Mouse (Mus musculus) kidney, postnatal 0 days (tissue): ENCODE results near the gene Cdc7. TPM values are rescaled to one million over a fixed set of nuclear protein-coding genes. Genes with fewer than 3 reads are reported as not detected.

Experiments
- ATAC-seq: fragments of 200-750 bp; cut with Nextera tagmentation; replicated peaks from 2 replicates; pipeline ENCODE4 v1.8.0; 2017; ENCODE audit warnings: low read depth, moderate number of reproducible peaks, moderate TSS enrichment, moderate library complexity; ENCODE audit not compliant: low FRiP score
- DNase-seq: peaks from one replicate; pipeline ENCODE4 v3.0.0-alpha.2; 2016; ENCODE audit warnings: low spot score
- H3K27ac ChIP-seq: fragments of 300-500 bp; sonication (generic); 2 replicates; pipeline ENCODE4 v1.5.1; 2014; ENCODE audit warnings: mild to moderate bottlenecking
- H3K27me3 ChIP-seq: fragments of 300-500 bp; sonication (generic); 2 replicates; pipeline ENCODE4 v1.6.1; 2014; ENCODE audit warnings: low read length, mixed read lengths; ENCODE audit not compliant: insufficient read depth
- H3K36me3 ChIP-seq: fragments of 300-500 bp; sonication (generic); 2 replicates; pipeline ENCODE4 v1.6.1; 2014; ENCODE audit warnings: low read length, mixed read lengths; ENCODE audit not compliant: insufficient read depth
- H3K4me1 ChIP-seq: fragments of 300-500 bp; sonication (generic); replicated peaks from 2 replicates; pipeline ENCODE4 v1.6.1; 2014; ENCODE audit warnings: antibody characterized with exemption, low read length, mixed read lengths; ENCODE audit not compliant: insufficient read depth
- H3K4me2 ChIP-seq: fragments of 300-500 bp; sonication (generic); 2 replicates; pipeline ENCODE4 v1.6.1; 2014; ENCODE audit warnings: mild to moderate bottlenecking, low read length, moderate library complexity, mixed read lengths
- H3K4me3 ChIP-seq: fragments of 300-500 bp; sonication (generic); replicated peaks from 2 replicates; pipeline ENCODE4 v1.5.1; 2014; ENCODE audit warnings: low read depth, low read length
- H3K9ac ChIP-seq: fragments of 300-500 bp; sonication (generic); 2 replicates; pipeline ENCODE4 v1.6.1; 2014; ENCODE audit warnings: low read depth, low read length
- H3K9me3 ChIP-seq: fragments of 300-500 bp; sonication (generic); replicated peaks from 2 replicates; pipeline ENCODE4 v1.6.1; 2016; ENCODE audit warnings: low read length, inconsistent platforms, mixed read lengths
- CTCF ChIP-seq: IDR thresholded peaks from 2 replicates; pipeline ENCODE4 v1.5.1; 2016; ENCODE audit warnings: antibody characterized with exemption, low read depth, mild to moderate bottlenecking, moderate library complexity
- WGBS: fragments of 180-500 bp; shearing (Covaris S2); extraction: QIAGEN DNeasy Blood & Tissue Kit; methylation state at CpG from one replicate; pipeline ENCODE4 v1.1.7; 2014; 5-methylcytosine and 5-hydroxymethylcytosine counted together
- polyA plus RNA-seq: library from polyadenylated mRNA; unstranded; fragments of >200 nt; fragmentation: Nextera tagmentation; extraction: Ambion mirVana; gene quantifications from 2 replicates; pipeline ENCODE4 v1.2.1, GENCODE M21; 2015

Cdc7 gene
- polyA plus RNA-seq, 1 experiment from 2014 or later: 14.8 TPM

DNA sequence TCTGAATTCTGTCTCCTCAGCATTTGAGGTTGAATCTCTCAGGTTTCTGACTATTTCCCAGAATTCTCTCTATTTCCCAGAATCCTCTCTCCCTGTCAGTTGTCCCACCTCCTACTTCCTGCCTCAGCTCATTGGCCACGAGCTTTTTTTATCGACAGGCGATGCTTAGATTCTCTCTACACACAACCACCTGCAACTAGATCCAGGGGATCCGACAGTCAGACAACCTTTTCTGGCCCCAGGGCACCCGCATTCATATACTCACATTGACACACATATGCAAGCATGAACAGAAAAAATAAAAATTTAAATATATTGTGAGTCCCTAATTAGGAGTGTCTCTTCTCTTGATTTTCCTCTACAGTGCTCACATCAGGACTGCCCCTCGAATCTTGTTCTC lies 63.5 kb downstream of the Cdc7 start:
- H3K4me1 ChIP-seq: peaks cover 5% of the 10 kb centered on the region; the same call in 1 of the 2 replicates
- no peak for DNase-seq
- WGBS: 90% methylated on average over 6 of the region's 6 CpGs
- no peak overlapping the region for H3K27ac ChIP-seq
- TF ChIP-seq CTCF: no peak
- no peak overlapping the region for H3K4me3 ChIP-seq
- H3K36me3 ChIP-seq: no peaks in the 10 kb centered on the region
- H3K27me3 ChIP-seq: no peaks in the 10 kb centered on the region
- no peak overlapping the region for H3K4me2 ChIP-seq
- no peaks in the 10 kb centered on the region for H3K9me3 ChIP-seq
- ATAC-seq: no peak
- no peak overlapping the region for H3K9ac ChIP-seq

DNA sequence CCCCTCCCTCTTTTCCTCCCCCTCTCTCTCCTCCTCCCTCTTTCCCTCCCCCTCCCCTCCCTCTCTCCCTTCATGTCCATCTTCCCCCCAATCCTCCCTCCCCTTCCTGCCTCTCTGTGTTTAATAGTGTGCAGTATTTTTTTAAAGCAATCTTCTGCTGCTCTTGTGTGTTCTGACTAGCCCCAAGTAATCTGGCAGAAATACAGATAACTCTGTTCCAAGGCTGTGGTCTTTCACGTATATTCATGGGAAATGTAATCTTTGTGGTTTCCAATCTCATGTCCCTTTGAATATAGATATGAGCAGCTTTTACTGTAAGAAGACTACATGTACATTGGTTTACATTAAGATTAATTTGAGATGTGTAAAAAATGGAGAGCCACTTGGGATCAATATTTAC lies 64.4 kb downstream of the Cdc7 start:
- Histone ChIP-seq H3K4me3 (no peak overlapping the region), H3K27me3 (no peaks in the 10 kb centered on the region), H3K9ac (no peak overlapping the region), H3K27ac (no peak overlapping the region), H3K4me1 (peaks cover 5% of the 10 kb centered on the region; the same call in 1 of the 2 replicates), H3K9me3 (no peaks in the 10 kb centered on the region), H3K4me2 (no peak overlapping the region), H3K36me3 (no peaks in the 10 kb centered on the region)
- DNase-seq (no peak), ATAC-seq (no peak)
- TF ChIP-seq CTCF: no peak
- 28% methylated on average over 1 of the region's 1 CpGs for WGBS

DNA sequence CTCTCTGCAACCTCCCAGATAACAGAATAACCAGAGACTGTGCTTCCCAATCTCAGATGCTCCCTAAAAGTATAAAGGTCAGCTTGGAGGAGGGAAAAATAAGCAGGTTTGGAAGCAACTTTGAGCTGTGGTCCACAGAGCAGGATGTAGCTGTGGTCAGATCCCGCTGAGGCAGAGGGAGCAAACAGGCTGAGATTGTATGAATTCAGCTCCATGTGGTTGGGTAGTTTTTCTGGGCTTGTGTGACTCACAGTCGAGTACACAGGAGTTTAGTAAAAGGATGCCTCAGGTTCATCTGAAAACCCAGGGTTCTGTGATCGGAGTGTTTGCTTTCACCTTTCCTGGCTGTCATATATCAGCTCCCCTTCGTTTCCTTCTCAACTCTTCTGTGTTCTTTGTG lies 65.7 kb downstream of the Cdc7 start:
- H3K9me3 ChIP-seq: no peaks in the 10 kb centered on the region
- TF ChIP-seq CTCF: no peak
- no peaks in the 10 kb centered on the region for H3K27me3 ChIP-seq
- DNase-seq: no peak
- H3K27ac ChIP-seq: no peak overlapping the region
- H3K4me3 ChIP-seq: no peak overlapping the region
- no peaks in the 10 kb centered on the region for H3K36me3 ChIP-seq
- no peaks in the 10 kb centered on the region for H3K4me1 ChIP-seq
- no peak overlapping the region for H3K4me2 ChIP-seq
- WGBS: 48% methylated on average over 4 of the region's 4 CpGs
- no peak overlapping the region for H3K9ac ChIP-seq
- ATAC-seq: no peak

DNA sequence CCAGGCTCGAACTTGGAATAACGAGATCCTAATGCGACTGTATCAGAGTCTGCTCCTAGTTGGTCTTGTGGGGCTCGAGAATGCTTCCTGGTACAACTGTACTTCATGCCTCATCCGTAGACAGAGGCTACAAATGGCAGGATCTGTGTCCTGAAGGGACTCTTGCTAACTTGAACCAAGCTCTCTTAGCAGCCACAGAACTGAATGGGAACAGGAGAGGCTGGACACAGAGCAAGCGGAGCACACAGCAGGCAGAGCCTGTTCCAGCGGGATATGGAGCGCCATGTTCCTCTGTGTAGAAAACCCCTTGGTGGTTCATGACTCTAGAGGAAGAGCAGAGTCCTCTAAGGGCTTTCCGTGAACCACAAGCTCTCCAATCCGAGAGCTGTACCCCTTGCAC lies 66.7 kb downstream of the Cdc7 start:
- Histone ChIP-seq H3K4me1 (no peaks in the 10 kb centered on the region; the same call in 1 of the 2 replicates), H3K27me3 (no peaks in the 10 kb centered on the region), H3K36me3 (no peaks in the 10 kb centered on the region), H3K4me2 (no peak overlapping the region), H3K9ac (no peak overlapping the region), H3K27ac (no peak overlapping the region), H3K9me3 (no peaks in the 10 kb centered on the region), H3K4me3 (no peak overlapping the region)
- no peak for DNase-seq
- ATAC-seq: no peak
- 94% methylated on average over 10 of the region's 10 CpGs for WGBS
- TF ChIP-seq CTCF: no peak

Other genes with a start within 250 kb of the Cdc7 start
- gene Hfm1, start 38.0 kb upstream of the Cdc7 start, polyA plus RNA-seq: 1.1 and 1.2 TPM in 2 replicates